Mouse (Mus musculus) left cerebral cortex, adult 2 months (tissue): ENCODE results near the gene Gpsm3. TPM values are rescaled to one million over a fixed set of nuclear protein-coding genes. Genes with fewer than 3 reads are reported as not detected.
"Not testable (repeated sequence)": the region's sequence is repeated elsewhere in the genome, so short reads cannot be mapped to it uniquely, and the experiment has no call there.

Experiments used
- DNase-seq, 2 experiments: peaks; one replicate each; pipeline ENCODE4 v3.0.0; 2021 to 2022; ENCODE audit warnings: low spot score in 2 of 2, mixed read lengths in 1 of 2; ENCODE audit errors: extremely low spot score in 1 of 2
- H3K27ac ChIP-seq: fragments of 200-600 bp; 2 replicates; pipeline ENCODE4 v1.8.1; 2022
- H3K4me3 ChIP-seq: fragments of 200-600 bp; 2 replicates; pipeline ENCODE4 v1.8.1; 2022
- CTCF ChIP-seq: fragments of 200-600 bp; IDR thresholded peaks from 2 replicates; pipeline ENCODE4 v1.8.1; 2022; ENCODE audit warnings: antibody characterized with exemption, mild to moderate bottlenecking, moderate library complexity
- intact Hi-C: fragments of 180-260 bp; cut with DNase I; formaldehyde crosslinking; loops from one replicate; pipeline ENCODE4 v1.15.1; 2025
- long read RNA-seq, 2 experiments: library from polyadenylated mRNA; stranded (forward); transcript quantifications; one replicate each; pipeline ENCODE4 v2.0.0; 2021; ENCODE audit warnings: borderline mapping rate in 2 of 2
- total RNA-seq, 2 experiments: library from RNA; stranded (reverse); gene quantifications; 2 replicates each; pipeline ENCODE4 v1.2.3; 2021

The Gpsm3 gene
- total RNA-seq = 1 to 10 TPM; 1.8 to 3.3 TPM
- long read RNA-seq, experiment 1 = 0 reads
- long read RNA-seq, experiment 2, partial matches to known transcripts = 0 of 1 reads
- long read RNA-seq, experiment 2, other reads (novel, unspliced or antisense) = 0 of 1 reads

DNA sequence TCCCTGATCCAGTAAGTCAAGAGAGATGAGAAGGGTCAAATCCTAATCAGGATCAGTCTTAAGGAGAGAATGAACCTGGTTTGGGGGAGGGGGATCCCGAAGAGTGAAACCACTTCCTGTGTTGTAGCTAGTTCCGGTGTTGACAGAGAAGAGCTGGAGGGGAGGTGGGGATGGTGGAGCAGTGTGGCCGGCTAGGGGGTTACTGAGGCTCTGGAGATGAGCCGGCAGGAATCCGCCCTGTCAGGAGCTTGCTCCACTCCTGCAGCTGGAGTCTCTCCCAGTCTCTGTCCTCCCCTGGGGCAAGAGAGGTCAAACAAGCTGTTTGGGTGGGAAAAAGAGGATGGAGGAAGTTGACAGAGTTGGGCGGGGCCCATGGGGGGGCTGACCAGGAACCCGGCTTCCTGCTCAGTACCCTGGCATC, at the start of gene Gpsm3:
Gpsm3 (plus strand) TSS at position 126 of the 421 bp plus-strand sequence.
- intact Hi-C loops = loop anchor here (5.0 kb wide), 2 partner anchors 467 to 557 kb away; partner anchors contain the start of genes Brd2, Rxrb and Slc39a7

DNA sequence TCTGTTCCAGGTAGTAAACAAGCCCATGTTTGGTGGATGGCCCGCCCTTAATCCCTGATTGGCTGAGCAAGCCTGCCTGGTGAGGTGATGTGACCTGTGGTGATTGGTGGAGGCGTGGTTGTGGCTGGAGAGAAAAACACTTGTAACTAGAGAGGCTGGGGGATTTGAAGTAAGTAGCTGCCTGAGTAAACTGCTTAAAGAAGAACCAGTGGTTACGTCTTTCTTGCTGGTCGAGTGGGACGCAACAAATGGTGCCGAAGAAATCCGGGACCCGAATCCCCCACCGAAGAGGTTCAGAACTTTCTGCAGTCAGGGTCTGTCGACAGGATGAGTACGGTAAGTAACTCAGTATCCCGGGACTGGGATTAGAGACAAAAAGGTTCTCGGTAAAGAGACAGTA, 46.0 kb upstream of the Gpsm3 start:
- DNase-seq, H3K27ac ChIP-seq, H3K4me3 ChIP-seq, intact Hi-C loops: not testable (repeated sequence)

More for the DNA sequence above, at the start of gene Gpsm3:
- no peak for TF ChIP-seq CTCF
- peak within 1 kb of the TSS; percentile 53 for H3K27ac ChIP-seq
- H3K4me3 ChIP-seq = no peak within 1 kb of the TSS; the same call in 1 of the 2 replicates
- DNase-seq = peak in 1 of 2 experiments; percentile 20

DNA sequence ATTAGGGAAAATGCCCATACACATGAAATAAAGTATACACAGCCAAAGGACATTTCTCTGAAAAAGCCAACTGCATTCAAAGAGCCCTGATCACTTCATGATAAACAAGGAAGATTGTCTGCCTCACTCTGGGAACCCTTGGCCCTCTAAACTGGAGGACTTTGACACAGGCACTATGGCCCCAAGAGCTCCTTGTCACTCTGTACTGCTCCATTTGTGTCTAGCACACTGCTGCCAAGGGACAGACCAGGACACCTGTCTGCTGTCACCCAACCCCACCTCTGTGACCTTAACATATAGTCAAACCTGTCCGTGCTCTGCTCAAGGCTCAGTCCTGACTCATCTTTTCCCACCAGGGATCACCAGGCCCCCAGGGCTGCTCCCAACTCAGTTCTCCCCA, 42.8 kb upstream of the Gpsm3 start:
- TF ChIP-seq CTCF = no peak

DNA sequence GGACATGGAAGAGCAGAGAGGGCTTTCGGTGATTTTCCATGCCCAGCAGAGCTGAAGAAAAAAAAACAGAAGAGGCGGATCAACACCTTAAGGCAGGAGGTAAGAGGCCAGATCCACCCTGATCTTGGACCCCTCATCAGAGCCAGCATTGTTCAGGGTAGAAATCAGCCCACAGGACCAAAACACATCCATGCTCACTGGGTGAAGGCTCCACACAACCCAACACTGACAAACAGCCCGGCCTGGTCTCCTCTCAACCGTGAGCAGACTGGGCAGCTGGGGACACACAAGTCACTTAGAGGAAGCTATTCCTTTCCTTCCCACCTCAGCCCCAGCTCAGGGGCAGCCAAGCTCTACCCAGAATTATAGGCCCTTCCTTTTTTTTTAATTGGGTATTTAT, 42.0 kb upstream of the Gpsm3 start:
- no peak overlapping the region for H3K27ac ChIP-seq
- TF ChIP-seq CTCF = no peak
- intact Hi-C loops = no loop called here
- DNase-seq = no peak
- H3K4me3 ChIP-seq = no peak overlapping the region

More for the DNA sequence above, 42.8 kb upstream of the Gpsm3 start:
- no peak overlapping the region for H3K27ac ChIP-seq
- no peak for DNase-seq
- H3K4me3 ChIP-seq = no peak overlapping the region
- intact Hi-C loops = no loop called here

DNA sequence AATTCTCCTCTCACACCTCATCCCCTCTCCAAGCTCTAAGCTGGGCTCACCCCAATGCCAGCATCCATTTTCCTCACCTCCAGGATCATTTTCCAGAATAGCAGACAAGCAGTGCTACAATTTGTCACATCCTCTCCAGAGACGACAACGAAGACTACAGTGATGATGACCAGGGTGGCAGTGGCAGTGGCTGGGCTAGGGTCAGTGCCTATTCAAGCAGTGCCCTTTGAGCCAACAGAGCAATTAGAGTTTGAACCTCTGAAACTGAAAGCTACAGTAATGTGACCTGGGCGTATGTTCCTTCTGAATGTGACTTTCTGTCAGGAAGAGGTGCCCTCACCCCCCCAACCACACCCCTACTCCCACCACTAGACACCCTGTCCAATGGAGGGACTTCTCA, 40.5 kb upstream of the Gpsm3 start:
- DNase-seq = no peak
- intact Hi-C loops = no loop called here
- no peak overlapping the region for H3K4me3 ChIP-seq
- H3K27ac ChIP-seq = no peak overlapping the region
- TF ChIP-seq CTCF = no peak

DNA sequence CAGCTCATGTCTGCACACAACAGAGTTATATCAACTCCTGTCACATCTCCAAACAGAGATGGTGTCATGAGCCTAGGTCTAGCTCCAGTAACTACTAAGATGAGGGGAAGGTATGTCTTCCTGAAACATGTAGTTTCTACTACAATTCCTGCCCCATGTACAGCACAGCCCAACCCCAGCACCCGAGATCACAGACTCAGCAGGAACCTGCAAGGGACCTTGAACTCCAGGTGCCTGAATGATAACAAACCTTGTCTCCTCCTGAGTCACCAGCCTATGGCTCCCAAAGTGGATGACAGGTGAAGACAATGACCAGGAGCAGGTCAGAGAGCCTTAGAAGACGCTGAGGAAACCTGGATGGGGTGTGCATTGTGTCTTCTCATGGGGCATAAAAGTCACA, 39.8 kb upstream of the Gpsm3 start:
- intact Hi-C loops = no loop called here

DNA sequence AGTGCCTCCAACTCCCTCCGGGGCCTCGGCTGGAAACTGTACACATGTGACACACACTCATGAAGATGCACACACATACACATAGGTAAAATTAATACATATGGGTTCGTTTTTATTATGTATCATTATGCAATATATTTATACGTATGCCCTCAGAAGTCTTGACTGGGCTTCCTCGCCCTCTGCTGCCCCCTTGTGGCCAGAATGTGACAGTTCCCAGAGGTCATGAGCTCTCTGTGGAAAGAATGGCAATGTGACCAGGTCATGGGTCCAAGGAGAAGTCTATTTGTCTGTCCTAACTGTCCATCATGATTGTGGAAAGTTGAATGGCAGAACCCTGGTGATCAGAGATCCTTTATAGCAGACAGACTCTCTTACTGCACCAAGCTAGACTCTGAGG, 34.1 kb upstream of the Gpsm3 start:
- peak; percentile 94 for TF ChIP-seq CTCF
- no peak overlapping the region for H3K4me3 ChIP-seq
- H3K27ac ChIP-seq = no peak overlapping the region
- peak; percentile 64 to 74 for DNase-seq
- intact Hi-C loops = loop anchor here (1.0 kb wide), 1 partner anchor 114 kb away; no protein-coding TSS in a partner anchor

More for the DNA sequence above, 39.8 kb upstream of the Gpsm3 start:
- no peak for DNase-seq
- no peak for TF ChIP-seq CTCF
- no peak overlapping the region for H3K4me3 ChIP-seq
- H3K27ac ChIP-seq = no peak overlapping the region

DNA sequence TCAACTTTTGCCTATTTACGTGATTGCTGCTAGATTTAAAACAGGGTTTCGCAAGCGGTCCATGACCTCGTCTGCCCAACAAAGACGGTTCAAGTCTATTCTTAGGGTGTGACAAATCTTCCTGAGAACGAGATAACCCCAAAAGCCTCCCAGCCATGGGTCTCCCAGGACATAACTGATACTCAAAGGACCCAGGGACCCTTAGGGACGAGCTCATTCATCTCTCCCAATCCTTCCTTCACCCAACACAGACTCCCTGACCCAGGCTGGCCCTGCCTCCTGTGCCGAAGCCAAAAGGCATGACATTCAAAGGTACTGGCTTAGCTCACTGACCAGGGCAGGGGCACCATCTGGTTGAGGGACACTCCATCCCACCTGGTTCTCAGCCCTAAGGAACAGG, 33.2 kb upstream of the Gpsm3 start:
- no peak for DNase-seq
- intact Hi-C loops = no loop called here
- Histone ChIP-seq H3K4me3 (no peak overlapping the region), H3K27ac (no peak overlapping the region)
- TF ChIP-seq CTCF = no peak

DNA sequence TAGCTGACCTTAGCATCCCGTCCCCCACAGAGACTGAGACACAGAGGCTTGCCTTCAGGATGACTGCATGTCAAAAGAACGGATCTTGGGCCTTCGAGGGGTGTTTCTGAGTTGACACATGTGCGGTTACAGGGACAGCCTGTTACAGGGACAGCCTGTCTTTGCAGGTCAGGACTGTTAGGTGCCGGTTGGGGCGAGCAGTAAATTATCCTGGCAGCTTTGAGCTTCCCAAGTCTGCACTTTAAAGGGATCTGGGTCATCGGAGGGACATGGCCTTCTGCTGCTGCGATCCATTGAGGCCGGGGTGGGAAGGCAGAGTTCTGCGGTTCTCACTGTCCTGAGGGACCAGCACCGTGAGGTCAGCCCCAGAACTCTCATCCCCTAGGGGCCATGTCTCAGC, 32.2 kb upstream of the Gpsm3 start:
- Histone ChIP-seq H3K4me3 (no peak overlapping the region), H3K27ac (no peak overlapping the region)
- no peak for DNase-seq
- no peak for TF ChIP-seq CTCF
- intact Hi-C loops = no loop called here

DNA sequence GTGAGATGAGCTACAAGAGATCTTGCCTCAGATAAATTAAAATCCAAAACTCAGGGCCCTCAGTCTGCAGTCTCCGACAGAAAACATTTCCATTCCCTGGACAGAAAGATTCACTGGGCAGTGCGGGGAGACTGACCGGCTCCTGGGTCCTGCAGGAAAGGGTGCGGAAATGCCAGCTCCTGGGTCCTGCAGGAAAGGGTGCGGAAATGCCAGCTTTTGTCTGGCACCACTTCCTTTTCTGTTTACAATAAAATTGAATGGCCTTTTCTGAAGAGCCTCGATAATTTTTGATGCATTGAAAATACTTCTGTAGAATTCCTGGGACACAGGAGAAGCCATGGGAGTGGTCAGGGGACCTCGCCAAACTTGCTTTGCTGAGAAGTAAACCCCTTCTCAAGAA, 30.5 kb upstream of the Gpsm3 start:
- no peak overlapping the region for H3K4me3 ChIP-seq
- intact Hi-C loops = no loop called here
- no peak for TF ChIP-seq CTCF
- no peak overlapping the region for H3K27ac ChIP-seq
- no peak for DNase-seq

DNA sequence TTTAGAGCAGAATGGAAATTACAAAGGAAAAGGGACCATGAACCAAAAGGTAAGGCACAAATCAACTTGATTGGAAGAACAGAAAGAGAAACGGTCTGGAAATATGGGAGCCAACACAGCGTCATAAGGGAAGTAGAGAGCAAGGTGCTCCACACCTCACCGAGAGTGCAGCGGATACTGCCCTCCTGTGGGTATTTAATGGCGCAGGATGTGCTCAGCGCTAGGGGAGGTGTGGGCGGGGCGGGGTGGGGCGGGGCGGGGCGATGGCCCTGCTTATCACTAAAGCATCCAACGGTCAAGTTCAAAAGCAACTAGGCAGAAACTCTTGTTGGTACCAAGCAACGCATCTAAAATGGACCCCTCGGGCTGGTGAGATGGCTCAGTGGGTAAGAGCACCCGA, 29.7 kb upstream of the Gpsm3 start:
- no peak overlapping the region for H3K4me3 ChIP-seq
- DNase-seq = no peak
- no peak overlapping the region for H3K27ac ChIP-seq
- intact Hi-C loops = loop anchor here (10.0 kb wide), 1 partner anchor 315 kb away; no protein-coding TSS in a partner anchor
- TF ChIP-seq CTCF = no peak; the same call in 1 of the 2 replicates

DNA sequence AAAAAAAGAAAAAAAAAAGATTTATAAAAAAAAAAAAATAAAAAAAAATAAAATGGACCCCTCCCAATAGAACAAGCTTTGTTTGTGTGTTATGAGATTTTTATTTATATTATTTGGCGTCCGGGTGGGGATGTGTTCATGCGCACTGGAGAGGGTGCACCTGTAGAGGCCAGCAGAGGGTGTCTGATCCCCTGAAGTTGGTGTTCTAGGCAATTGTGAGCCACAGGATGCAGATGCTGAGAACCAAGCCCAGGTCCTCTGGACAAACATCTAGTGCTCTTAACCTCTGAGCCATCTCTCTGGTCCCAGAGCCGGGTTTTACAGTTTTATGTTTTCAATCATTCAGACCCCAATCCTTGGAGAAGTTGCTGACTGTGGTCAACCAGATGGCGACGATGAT, 29.2 kb upstream of the Gpsm3 start:
- no peak overlapping the region for H3K27ac ChIP-seq
- DNase-seq = no peak
- no peak for TF ChIP-seq CTCF
- intact Hi-C loops = loop anchor here (10.0 kb wide), 1 partner anchor 316 kb away; no protein-coding TSS in a partner anchor
- H3K4me3 ChIP-seq = no peak overlapping the region

DNA sequence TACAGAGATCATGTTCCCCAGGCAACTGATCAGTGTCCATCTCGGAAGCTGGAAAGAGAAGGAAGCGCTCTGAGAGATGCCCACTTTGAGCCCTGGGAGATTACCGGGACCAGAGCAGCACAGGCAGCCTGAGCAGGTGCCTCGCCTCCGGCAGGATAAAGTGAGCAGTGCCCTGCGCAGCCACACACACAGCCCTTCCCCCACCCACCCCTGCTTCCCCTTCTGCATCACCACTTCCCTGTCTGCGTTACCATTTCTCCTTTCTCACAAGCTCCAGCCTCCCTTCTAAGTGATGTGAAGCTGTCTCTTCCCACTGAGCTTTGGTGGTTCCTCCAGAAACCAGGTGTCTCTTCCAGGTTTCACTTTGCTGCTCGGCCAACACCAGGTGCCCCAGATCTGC, 28.4 kb upstream of the Gpsm3 start:
- DNase-seq = no peak
- intact Hi-C loops = loop anchor here (10.0 kb wide), 1 partner anchor 316 kb away; no protein-coding TSS in a partner anchor
- TF ChIP-seq CTCF = no peak
- H3K4me3 ChIP-seq = no peak overlapping the region
- no peak overlapping the region for H3K27ac ChIP-seq
